Mouse (Mus musculus) CH12.LX (cell line): ENCODE measurements around the gene Prr29. TPM values are rescaled to one million over a fixed set of nuclear protein-coding genes. Genes with fewer than 3 reads are reported as not detected.

Source experiments
- DNase-seq: peaks from one replicate; pipeline ENCODE4 v3.0.0-alpha.2; 2013; ENCODE audit errors: extremely low read depth
- H3K27ac ChIP-seq: 2 replicates; pipeline ENCODE4 v1.5.1; 2012; ENCODE audit warnings: low read depth, mild to moderate bottlenecking, control low read depth, moderate library complexity; ENCODE audit not compliant: insufficient read depth
- H3K27me3 ChIP-seq: replicated peaks from 2 replicates; pipeline ENCODE3; 2012; ENCODE audit warnings: inconsistent platforms
- H3K36me3 ChIP-seq, 2 experiments: replicated peaks in 1 of 2; 2 replicates each; pipeline versions ENCODE3 to v1.6.1; 2012; ENCODE audit warnings: inconsistent platforms in 1 of 2, low read length in 1 of 2, mild to moderate bottlenecking in 1 of 2, mixed read lengths in 1 of 2, moderate library complexity in 1 of 2; ENCODE audit not compliant: control insufficient read depth in 1 of 2, insufficient read depth in 1 of 2
- H3K4me1 ChIP-seq, 2 experiments: 2 replicates each; pipeline ENCODE4 v1.6.1; 2012; ENCODE audit warnings: inconsistent platforms in 1 of 2, moderate library complexity in 1 of 2; ENCODE audit not compliant: insufficient read depth in 2 of 2, control insufficient read depth in 1 of 2
- H3K4me2 ChIP-seq: 2 replicates; pipeline ENCODE4 v1.6.1; 2012; ENCODE audit warnings: low read depth, mild to moderate bottlenecking, control low read depth; ENCODE audit not compliant: poor library complexity, insufficient read depth, severe bottlenecking
- H3K4me3 ChIP-seq, 3 experiments: fragments of 150-350 bp in 1 of 3; sonication (generic) in 1 of 3; replicated peaks in 1 of 3; 2 replicates each; pipeline versions ENCODE3 to v1.5.1; 2011 to 2012; ENCODE audit warnings: low read depth in 2 of 3, low read length in 2 of 3, mild to moderate bottlenecking in 2 of 3, moderate library complexity in 2 of 3, control low read depth in 1 of 3, improper control_type of control experiment in 1 of 3, inconsistent platforms in 1 of 3, mixed read lengths in 1 of 3; ENCODE audit not compliant: poor library complexity in 1 of 3
- H3K79me2 ChIP-seq: replicated peaks from 2 replicates; pipeline ENCODE4 v1.6.1; 2012; ENCODE audit warnings: mild to moderate bottlenecking, moderate library complexity; ENCODE audit not compliant: control insufficient read depth, poor library complexity, insufficient read depth, severe bottlenecking; ENCODE audit errors: extremely low read depth
- H3K9ac ChIP-seq: 2 replicates; pipeline ENCODE4 v1.6.1; 2012; ENCODE audit warnings: low read depth, mild to moderate bottlenecking, control low read depth, moderate library complexity; ENCODE audit not compliant: insufficient read depth
- H3K9me3 ChIP-seq: replicated peaks from 2 replicates; pipeline ENCODE3; 2012; ENCODE audit warnings: low read length, inconsistent platforms, mixed read lengths
- CHD1 ChIP-seq: IDR thresholded peaks from 2 replicates; pipeline ENCODE4 v1.6.1; 2012; ENCODE audit warnings: low read depth, low read length, improper control_type of control experiment, inconsistent platforms
- CHD2 ChIP-seq: IDR thresholded peaks from 2 replicates; pipeline ENCODE4 v1.6.1; 2011; ENCODE audit warnings: low read length, improper control_type of control experiment
- CTCF ChIP-seq, 2 experiments: IDR thresholded peaks in 1 of 2; conservative IDR thresholded peaks in 1 of 2; 2 replicates each; pipeline ENCODE4 v1.5.1; 2011 to 2012; ENCODE audit warnings: low read depth in 2 of 2, low read length in 2 of 2, improper control_type of control experiment in 1 of 2, inconsistent platforms in 1 of 2, mild to moderate bottlenecking in 1 of 2, moderate library complexity in 1 of 2
- E2F4 ChIP-seq: IDR thresholded peaks from 2 replicates; pipeline ENCODE4 v1.6.1; 2011; ENCODE audit warnings: low read depth, low read length, improper control_type of control experiment; ENCODE audit not compliant: insufficient replicate concordance
- HCFC1 ChIP-seq: IDR thresholded peaks from 2 replicates; pipeline ENCODE4 v1.6.1; 2012; ENCODE audit warnings: low read depth, mild to moderate bottlenecking, inconsistent platforms, low read length, improper control_type of control experiment
- IRF4 ChIP-seq: IDR thresholded peaks from 2 replicates; pipeline ENCODE4 v1.6.1; 2014; ENCODE audit warnings: low read depth, mild to moderate bottlenecking, inconsistent platforms, low read length, improper control_type of control experiment
- JUN ChIP-seq: IDR thresholded peaks from 2 replicates; pipeline ENCODE4 v1.6.1; 2011; ENCODE audit warnings: low read depth, mild to moderate bottlenecking, low read length, improper control_type of control experiment, moderate library complexity; ENCODE audit not compliant: insufficient read depth
- MAFK ChIP-seq: IDR thresholded peaks from 2 replicates; pipeline ENCODE4 v1.6.1; 2011; ENCODE audit warnings: low read length, improper control_type of control experiment; ENCODE audit not compliant: insufficient replicate concordance
- MXI1 ChIP-seq: IDR thresholded peaks from 2 replicates; pipeline ENCODE4 v1.6.1; 2011; ENCODE audit warnings: mild to moderate bottlenecking, low read depth, low read length, improper control_type of control experiment
- MYC ChIP-seq: IDR thresholded peaks from 2 replicates; pipeline ENCODE4 v1.6.1; 2011; ENCODE audit warnings: low read depth, mild to moderate bottlenecking, improper control_type of control experiment, low read length
- NELFE ChIP-seq: IDR thresholded peaks from 2 replicates; pipeline ENCODE4 v1.6.1; 2011; ENCODE audit warnings: low read depth, low read length, improper control_type of control experiment
- NRF1 ChIP-seq: IDR thresholded peaks from 2 replicates; pipeline ENCODE4 v1.6.1; 2014; ENCODE audit warnings: low read depth, mild to moderate bottlenecking, inconsistent platforms, low read length, improper control_type of control experiment, moderate library complexity
- POLR2A ChIP-seq: IDR thresholded peaks from 2 replicates; pipeline ENCODE4 v1.6.1; 2011; ENCODE audit warnings: low read depth, mild to moderate bottlenecking, improper control_type of control experiment, low read length
- RAD21 ChIP-seq: IDR thresholded peaks from 2 replicates; pipeline ENCODE4 v1.6.1; 2011; ENCODE audit warnings: low read depth, mild to moderate bottlenecking, low read length, improper control_type of control experiment, moderate library complexity
- SIN3A ChIP-seq: IDR thresholded peaks from 2 replicates; pipeline ENCODE4 v1.6.1; 2012; ENCODE audit warnings: low read length, improper control_type of control experiment, inconsistent platforms
- SMC3 ChIP-seq: IDR thresholded peaks from 2 replicates; pipeline ENCODE4 v1.6.1; 2011; ENCODE audit warnings: low read depth, low read length, improper control_type of control experiment
- TCF12 ChIP-seq: IDR thresholded peaks from 2 replicates; pipeline ENCODE4 v1.6.1; 2014; ENCODE audit warnings: low read depth, mild to moderate bottlenecking, inconsistent platforms, low read length, improper control_type of control experiment
- USF1 ChIP-seq: IDR thresholded peaks from 2 replicates; pipeline ENCODE4 v1.6.1; 2014; ENCODE audit warnings: low read depth, mild to moderate bottlenecking, inconsistent platforms, low read length, improper control_type of control experiment
- ZC3H11A ChIP-seq: IDR thresholded peaks from 2 replicates; pipeline ENCODE4 v1.6.1; 2012; ENCODE audit warnings: low read depth, mild to moderate bottlenecking, inconsistent platforms, low read length, improper control_type of control experiment
- ZNF384 ChIP-seq: IDR thresholded peaks from 2 replicates; pipeline ENCODE4 v1.6.1; 2012; ENCODE audit warnings: low read depth, low read length, improper control_type of control experiment, inconsistent platforms
- dilution Hi-C: fragments of 300-500 bp; cut with MboI; formaldehyde crosslinking; loops from 2 replicates; pipeline ENCODE4 v1.14.3; 2020; ENCODE audit warnings: low sequenced_read_pairs; ENCODE audit not compliant: extremely low pct_unique_long_range_greater_than_20kb, extremely low pct_ligation_motif_present
- in situ Hi-C: fragments of 300-500 bp; cut with MboI; formaldehyde crosslinking; loops from 3 replicates; pipeline ENCODE4 v1.14.3; 2019; ENCODE audit warnings: low sequenced_read_pairs, low pct_ligation_motif_present, low pct_unique_long_range_greater_than_20kb, mixed read lengths
- polyA plus RNA-seq: library from polyadenylated mRNA; unstranded; fragments of >175 nt; gene quantifications from 2 replicates; pipeline ENCODE4 v1.2.1, GENCODE M21; 2012; ENCODE audit warnings: low read depth; ENCODE audit not compliant: insufficient read length
- total RNA-seq, 2 experiments: library from RNA; depleted of rRNA; stranded (reverse); fragments of 300-350 nt in 1 of 2; fragments of >200 nt in 1 of 2; gene quantifications; 2 replicates each; pipeline ENCODE4 v1.2.3; 2012 to 2014

Gene Prr29
- total and polyA plus RNA-seq, 3 experiments, result 0.17 to 0.21 TPM; not detected in 1

DNA sequence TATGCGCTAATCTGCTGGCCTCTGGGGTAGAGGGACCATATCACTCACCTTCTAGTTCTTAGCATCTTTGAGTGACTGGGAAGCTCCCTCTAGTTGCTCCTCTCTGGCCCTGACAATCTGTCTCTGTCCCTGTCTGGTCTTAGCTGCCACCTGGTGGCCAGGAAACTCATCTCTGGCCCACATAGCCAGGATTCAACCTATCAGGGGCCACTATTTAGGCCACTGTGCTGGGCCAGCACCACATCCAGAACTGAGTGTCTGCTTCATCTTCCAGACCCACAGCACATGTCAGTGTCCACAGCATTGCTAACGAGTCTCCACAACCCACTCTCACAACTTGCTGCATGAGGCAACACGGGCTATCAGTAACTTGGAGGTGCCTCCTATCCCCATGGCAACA is 32.4 kb downstream of the Prr29 start:
- no peak overlapping the region for H3K9ac ChIP-seq
- H3K9me3 ChIP-seq, result no peaks in the 10 kb centered on the region
- H3K79me2 ChIP-seq, result no peaks in the 10 kb centered on the region
- H3K27ac ChIP-seq, result no peak overlapping the region
- H3K4me1 ChIP-seq, result no peaks in the 10 kb centered on the region
- TF ChIP-seq NRF1, result no peak
- TF ChIP-seq CTCF (conservative IDR thresholded peaks at IDR 0.05 in 1 of 2, IDR thresholded peaks at IDR 0.05 in 1 of 2; ENCODE audit: low read depth in 2 of 2, low read length in 2 of 2), result peak; percentile 14 to 73; a peak in 2 of 4 replicates
- peak; percentile 60 for TF ChIP-seq SMC3
- peak; percentile 47 for TF ChIP-seq RAD21
- DNase-seq, result peak; percentile 54
- no peak overlapping the region for H3K4me3 ChIP-seq
- H3K36me3 ChIP-seq, result peaks cover 82 to 89% of the 10 kb centered on the region in 2 experiments
- H3K4me2 ChIP-seq, result no peak overlapping the region
- no peaks in the 10 kb centered on the region for H3K27me3 ChIP-seq
- in situ Hi-C loops (no loop called here), dilution Hi-C loops (no loop called here)

DNA sequence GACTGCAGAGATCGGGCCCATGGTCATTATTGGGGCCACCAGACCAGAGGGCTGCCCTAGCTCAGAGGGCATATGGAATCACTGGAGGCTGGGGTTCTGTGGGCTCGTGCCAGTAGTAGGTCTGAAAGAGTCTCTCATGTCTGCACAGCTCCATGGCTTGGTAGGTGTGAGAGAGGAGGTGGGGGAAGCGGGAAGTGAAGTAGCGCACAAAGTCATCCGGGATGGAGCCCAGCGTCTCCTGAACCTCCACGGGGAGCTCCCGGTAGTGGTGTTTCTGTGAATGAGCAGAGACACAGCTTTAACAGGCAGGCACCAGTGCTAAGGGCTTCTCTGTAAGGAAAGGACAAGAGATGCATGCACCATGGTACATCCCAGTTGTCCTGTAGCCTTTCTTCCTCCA is 33.2 kb downstream of the Prr29 start:
- Histone ChIP-seq H3K9ac (no peak overlapping the region), H3K36me3 (peaks cover 84 to 90% of the 10 kb centered on the region in 2 experiments), H3K79me2 (no peaks in the 10 kb centered on the region), H3K27ac (no peak overlapping the region), H3K27me3 (no peaks in the 10 kb centered on the region), H3K4me3 (no peak overlapping the region), H3K4me1 (no peaks in the 10 kb centered on the region), H3K4me2 (no peak overlapping the region), H3K9me3 (no peaks in the 10 kb centered on the region)
- in situ Hi-C loops, result no loop called here
- dilution Hi-C loops, result no loop called here
- no peak for DNase-seq
- TF ChIP-seq ZNF384 (no peak), TCF12 (no peak), MXI1 (no peak), USF1 (no peak), JUN (no peak), CHD2 (no peak), POLR2A (no peak), MYC (no peak), MAFK (no peak), ZC3H11A (no peak), SIN3A (no peak), CHD1 (no peak), E2F4 (no peak), NRF1 (no peak), SMC3 (no peak), HCFC1 (no peak), IRF4 (no peak), NELFE (no peak), RAD21 (no peak)
- TF ChIP-seq, all 38 proteins: peak for 0
